Mouse (Mus musculus) left cerebral cortex, postnatal 36 days (tissue): ENCODE results near the gene Faiml. TPM values are rescaled to one million over a fixed set of nuclear protein-coding genes. Genes with fewer than 3 reads are reported as not detected.

Experiments
- DNase-seq, 2 experiments: peaks; one replicate each; pipeline ENCODE4 v3.0.0; 2021 to 2022; ENCODE audit warnings: low spot score in 2 of 2, mixed read lengths in 1 of 2
- intact Hi-C: fragments of 180-260 bp; cut with DNase I; formaldehyde crosslinking; loops from one replicate; pipeline ENCODE4 v1.15.1; 2025
- total RNA-seq, 2 experiments: library from RNA; stranded (reverse); gene quantifications; 2 replicates each; pipeline ENCODE4 v1.2.3; 2021

The Faiml gene
- total RNA-seq, 2 experiments from 2014 or later = not detected

DNA sequence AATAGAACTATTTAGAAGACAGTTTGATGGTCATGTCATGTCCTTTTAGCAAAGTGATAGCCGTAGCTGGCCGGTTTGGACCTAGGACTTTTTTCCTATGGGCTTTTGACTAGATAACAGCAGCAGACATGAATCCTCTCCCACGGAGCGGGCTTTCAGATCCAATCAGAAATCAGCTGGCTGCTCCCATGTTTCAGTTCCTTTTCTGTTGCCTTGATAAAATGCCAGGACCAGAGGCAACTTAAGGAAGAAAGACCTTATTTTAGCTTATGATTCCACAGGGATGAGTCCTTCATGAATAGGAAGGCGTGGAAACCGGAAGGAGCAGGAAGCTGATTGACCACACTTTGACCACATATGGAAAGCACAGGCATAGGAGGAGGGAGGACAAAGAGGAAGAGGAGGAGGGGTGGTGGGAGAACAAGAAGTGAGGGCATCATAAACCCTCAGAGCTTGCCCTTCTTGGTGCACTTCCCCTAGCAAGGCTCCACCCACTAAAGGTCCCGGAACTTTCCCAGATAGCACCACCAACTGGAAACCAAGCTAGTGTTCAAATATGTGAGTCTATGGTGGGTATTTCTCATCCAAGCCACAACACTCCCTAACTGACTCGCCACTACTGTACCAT lies 53.9 kb downstream of the Faiml start:
- no peak for DNase-seq
- intact Hi-C loops = no loop called here

- intact Hi-C loops = no loop called here
- DNase-seq = no peak
These were observed 54.9 kb downstream of the Faiml start for GRCm38 (mm10) chr9:99182121-99182520.

DNA sequence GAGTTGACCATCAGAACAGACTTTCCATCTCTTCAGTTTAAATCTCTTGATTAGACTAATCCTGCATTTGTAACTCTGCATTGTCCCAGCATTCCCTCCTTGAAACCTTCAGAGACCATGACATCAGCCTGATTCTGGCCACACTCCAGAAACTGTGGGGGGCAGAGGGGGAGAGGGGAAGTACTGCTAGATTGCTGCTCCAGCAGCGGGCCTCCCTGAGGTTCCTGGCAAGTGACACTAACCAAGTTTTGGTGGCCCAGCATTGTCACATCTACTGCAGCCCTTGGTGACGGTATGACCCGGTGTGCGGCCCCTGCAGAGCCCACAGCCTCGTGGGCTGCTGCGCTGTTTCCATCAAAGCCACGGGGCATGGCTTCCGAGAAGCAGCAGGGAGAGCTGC lies 56.8 kb downstream of the Faiml start:
- intact Hi-C loops = no loop called here
- no peak for DNase-seq

Other genes with a start within 250 kb of the Faiml start
- not detected for gene Gm1123, start 201.5 kb downstream of the Faiml start, total RNA-seq
- gene Pik3cb, start 96.6 kb downstream of the Faiml start, total RNA-seq = 10 to 100 TPM; 23.3 to 23.9 TPM
- gene Cep70, start 6.1 kb upstream of the Faiml start, total RNA-seq = 10 to 100 TPM; 15.1 to 31.5 TPM
- 1 to 10 TPM; 1.1 to 1.2 TPM for gene Esyt3, start 121.3 kb upstream of the Faiml start, total RNA-seq
- 100 to 1,000 TPM; 151 to 157 TPM for gene Mras, start 200.1 kb upstream of the Faiml start, total RNA-seq
- gene Nme9, start 214.2 kb upstream of the Faiml start, total RNA-seq = not detected